Mouse (Mus musculus): ENCODE measurements around the gene Car7.
A peak's percentile ranks its signal among the peaks of the same experiment; 100 is the strongest.
"Not testable (repeated sequence)": the region's sequence is repeated elsewhere in the genome, so short reads cannot be mapped to it uniquely, and the experiment has no call there.

Gene Car7

DNA sequence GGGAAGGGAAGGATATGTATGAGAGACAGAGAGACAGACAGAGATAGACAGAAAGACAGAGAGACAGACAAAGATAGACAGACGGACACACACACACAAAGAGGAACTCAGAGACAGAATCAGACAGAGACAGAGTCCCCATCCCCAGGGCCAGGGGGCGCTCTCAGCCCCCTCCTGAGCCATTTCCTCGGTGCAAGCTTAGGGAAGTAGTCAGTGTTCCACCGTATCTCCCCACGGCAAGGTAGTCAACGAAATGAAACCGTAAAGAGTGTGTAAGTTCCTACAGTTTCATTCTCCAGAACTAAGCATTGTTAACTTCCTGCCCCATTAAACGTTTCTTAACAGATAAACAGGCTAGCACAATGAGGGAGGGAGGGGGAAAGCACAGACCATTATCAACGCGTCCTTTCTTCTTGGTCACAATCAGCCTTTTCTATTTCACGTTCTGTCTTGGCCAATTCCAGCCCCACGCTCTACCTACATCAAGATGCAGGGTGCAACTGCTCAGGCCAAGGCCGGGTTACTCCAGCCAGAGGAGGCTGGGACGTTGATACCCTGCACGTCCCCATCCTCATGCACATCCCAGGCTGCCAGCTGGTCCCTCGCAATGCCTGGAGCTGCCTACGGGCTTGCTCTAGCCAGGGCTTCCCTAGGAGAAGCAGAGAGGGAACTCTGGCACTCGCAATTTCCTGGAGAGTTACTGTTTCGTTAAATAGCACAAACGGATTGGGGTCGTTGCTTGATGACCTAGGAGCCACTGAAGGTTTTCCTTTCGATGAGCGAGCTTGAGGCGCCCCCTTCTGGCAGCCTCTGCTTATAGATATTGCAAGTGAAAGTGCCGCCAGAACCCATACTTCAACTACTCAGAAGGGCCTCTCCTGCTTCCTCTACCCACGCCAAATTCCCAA is 36.2 kb downstream of the Car7 start:
- peak; percentile 93 for DNase-seq

DNA sequence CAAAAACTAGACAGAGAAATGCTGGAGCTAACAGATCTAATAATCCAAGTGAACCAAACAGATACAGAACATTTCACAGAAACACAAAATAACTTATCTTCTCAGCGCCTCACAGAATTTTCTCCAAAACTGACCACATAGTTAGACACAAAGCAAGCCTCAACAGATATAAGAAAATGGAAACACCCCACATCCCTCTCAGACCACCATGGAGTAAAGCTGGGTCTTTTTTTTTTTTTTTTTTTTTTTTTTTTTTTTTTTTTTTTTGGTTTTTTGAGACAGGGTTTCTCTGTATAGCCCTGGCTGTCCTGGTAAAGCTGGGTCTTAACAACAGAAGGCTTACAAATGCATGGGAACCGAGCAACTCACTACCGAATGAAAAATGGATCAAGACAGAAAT is 42.3 kb downstream of the Car7 start:
- DNase-seq, result no peak

DNA sequence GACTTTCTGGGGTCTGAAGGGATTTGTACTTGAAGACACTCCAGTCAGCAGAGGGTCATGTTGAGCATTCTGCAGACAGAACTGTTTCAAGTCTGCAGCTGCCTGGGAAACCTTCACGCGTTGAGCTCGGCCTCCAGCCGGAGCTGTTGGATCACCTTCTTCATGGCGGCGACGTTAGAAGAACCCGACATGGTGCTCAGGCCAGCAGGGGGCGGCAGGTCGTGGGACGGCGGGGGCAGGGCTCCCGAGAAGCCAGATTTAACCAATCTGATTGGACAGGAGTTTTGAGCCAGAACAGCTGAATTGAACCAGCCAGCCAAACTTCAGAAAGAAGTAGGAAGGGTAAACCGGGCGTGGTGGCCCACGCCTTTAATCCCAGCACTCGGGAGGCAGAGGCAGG is 43.1 kb downstream of the Car7 start:
- not testable (repeated sequence) for DNase-seq

DNA sequence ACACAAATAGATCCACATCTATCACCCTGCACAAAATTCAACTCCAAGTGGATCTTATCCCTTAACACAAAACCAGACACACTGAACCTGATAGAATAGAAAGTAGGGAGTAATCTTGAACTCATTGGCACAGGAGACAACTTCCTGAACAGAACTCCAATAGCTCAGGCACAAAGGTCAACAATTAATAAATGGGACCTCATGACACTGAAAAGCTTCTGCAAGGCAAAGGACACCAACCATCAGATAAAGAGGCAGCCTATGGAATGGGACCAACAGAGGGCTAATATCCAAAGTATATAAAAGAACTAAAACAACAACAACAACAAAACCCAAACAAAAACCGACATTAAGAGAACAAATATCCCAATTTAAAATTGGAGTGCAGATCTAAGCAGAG is 50.0 kb downstream of the Car7 start:
- DNase-seq, result no peak

DNA sequence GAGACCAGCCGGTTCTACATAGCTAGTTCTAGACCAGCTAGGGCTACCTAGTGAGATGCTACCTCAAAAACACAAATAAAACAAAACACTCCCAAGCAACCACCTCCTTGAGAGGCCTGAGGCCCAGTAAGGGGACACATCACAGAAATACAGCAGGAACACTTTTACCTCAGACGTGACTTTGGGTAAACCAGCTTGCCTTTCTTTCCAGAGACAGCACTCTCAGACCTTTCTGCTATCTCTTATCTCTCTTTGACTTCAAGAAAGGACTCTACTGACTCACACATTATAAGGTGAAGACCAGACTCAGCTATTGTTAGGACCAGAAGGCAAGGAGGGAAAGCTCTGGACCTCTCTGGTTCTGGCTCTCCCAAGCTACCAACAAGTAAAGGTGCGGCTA is 55.8 kb downstream of the Car7 start:
- no peak for DNase-seq

DNA sequence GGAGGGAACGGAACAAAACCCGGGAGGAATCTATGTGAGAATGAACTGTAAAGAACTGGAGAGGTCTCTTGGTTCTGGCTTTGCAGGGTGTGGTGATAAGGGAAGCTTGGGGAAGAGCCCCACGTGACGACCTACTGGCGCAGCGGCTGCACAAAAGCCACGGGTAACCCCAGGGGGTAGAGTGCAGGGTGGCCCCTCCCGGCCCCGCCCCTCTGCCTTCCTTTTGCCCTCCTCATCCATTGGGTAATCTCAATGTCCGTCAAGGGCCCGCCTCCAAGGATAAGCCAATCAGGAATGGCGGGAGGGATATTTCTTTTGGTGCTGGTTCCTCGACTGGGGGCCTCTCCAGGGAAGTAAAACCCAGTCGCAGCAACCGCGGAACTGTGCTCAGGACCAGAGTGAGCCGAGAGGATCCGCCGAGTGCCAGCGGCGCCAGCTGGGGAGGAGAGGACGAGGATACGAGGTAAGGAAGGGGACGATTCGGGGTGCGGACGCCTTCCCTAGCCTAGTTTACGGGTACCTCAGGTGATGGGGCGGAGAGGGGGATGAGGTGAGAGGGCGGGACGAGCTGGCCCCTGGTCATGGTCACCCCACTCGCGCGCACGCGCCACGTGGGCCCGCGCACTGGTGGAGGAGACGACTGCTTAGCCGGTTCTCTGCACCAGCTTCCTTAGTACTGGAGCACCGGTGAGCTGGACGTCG is 56.8 kb downstream of the Car7 start, which contains the start of gene Pdp2:
Pdp2 (plus strand) TSS at position 319 of the 702 bp plus-strand sequence.
- peak; percentile 94 for DNase-seq

DNA sequence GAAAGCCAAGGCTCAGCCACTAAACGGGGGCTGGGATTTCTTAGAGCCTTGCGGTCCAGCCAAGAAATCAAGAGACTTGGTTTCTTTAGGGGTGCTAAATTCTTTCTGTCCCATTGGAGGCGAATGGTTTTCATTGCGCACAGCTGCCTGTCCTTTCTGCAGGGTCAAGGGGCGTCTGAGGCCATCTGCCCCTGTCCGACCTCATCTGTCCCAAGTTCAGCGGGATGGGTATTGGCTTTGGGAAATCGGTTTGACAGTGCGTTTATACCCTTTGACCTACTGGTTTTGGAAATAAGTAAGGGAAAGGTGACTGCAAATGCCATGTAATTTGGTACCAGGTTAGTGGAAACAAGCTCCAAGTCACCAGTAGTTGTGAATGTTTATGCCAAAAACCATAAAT is 57.4 kb downstream of the Car7 start:
- no peak for DNase-seq

DNA sequence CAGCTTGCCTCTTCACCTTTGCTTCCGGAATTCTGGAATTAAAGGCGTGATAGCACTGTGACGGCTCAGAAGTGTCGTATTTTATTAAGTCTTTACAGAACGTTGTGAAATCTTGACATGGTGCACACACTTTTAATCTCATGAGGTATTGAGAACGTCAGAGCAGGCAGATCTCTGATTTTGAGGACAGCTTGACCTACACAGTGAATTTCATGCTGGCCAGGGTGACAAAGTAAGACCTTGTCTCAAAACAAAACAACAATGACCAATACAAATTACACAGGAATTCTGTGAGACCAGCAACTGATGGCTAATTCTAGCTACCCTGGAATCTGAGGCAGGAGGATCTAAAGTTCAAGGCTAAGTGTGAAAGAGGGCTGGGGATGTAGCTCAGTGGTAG is 58.1 kb downstream of the Car7 start:
- DNase-seq, result no peak

DNA sequence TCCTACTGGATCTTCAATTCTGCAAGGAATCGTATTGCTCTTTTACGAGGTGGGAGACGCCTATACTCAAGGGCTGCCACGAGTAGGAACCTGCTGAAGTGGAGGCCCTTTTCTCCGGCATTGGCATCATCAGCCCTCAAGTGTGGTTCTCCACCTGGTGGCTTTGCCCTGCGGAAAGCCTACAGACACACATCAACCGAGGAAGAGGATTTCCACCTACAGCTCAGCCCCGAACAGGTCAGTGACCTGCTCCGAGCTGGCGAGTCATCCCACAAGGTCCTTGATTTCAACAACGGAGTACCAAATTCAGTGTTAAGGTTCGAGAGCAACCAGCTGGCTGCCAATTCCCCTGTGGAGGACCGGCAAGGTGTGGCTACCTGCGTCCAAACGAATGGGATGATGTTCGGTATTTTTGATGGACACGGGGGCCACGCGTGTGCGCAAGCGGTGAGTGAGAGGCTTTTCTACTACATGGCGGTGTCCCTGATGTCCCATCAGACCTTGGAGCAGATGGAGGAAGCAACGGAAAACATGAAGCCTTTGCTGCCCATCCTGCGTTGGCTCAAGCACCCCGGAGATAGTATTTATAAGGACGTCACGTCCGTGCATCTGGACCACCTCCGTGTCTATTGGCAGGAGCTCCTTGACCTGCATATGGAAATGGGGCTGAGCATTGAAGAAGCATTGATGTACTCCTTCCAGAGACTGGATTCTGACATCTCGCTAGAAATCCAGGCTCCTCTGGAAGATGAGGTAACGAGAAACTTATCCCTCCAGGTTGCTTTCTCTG is 59.2 kb downstream of the Car7 start:
- DNase-seq, result no peak

DNA sequence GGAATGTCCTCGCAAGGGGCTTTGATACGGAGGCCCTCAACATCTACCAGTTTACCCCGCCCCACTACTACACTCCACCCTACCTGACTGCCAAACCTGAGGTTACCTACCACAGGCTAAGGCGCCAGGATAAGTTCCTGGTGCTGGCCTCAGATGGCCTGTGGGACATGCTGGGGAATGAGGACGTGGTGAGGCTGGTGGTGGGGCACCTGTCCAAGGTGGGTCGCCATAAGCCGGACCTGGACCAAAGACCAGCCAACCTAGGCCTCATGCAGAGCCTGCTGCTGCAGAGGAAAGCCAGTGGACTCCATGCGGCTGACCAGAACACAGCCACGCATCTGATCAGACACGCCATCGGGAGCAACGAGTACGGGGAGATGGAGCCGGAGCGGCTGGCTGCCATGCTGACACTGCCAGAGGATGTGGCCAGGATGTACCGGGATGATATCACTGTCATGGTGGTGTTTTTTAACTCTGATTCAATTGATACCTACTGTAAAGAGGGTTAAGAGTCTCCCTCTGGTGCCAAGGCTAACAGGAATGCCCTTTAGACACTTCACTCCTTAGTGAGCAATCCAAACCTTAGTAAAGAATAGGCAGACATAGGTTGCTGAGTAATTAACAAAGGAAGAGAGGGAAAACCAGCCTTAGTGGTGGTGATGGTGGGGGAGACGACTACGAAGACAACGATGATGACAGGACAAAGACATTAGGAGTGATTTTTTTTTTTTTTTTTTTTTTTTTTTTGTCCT is 60.3 kb downstream of the Car7 start:
- no peak for DNase-seq

DNA sequence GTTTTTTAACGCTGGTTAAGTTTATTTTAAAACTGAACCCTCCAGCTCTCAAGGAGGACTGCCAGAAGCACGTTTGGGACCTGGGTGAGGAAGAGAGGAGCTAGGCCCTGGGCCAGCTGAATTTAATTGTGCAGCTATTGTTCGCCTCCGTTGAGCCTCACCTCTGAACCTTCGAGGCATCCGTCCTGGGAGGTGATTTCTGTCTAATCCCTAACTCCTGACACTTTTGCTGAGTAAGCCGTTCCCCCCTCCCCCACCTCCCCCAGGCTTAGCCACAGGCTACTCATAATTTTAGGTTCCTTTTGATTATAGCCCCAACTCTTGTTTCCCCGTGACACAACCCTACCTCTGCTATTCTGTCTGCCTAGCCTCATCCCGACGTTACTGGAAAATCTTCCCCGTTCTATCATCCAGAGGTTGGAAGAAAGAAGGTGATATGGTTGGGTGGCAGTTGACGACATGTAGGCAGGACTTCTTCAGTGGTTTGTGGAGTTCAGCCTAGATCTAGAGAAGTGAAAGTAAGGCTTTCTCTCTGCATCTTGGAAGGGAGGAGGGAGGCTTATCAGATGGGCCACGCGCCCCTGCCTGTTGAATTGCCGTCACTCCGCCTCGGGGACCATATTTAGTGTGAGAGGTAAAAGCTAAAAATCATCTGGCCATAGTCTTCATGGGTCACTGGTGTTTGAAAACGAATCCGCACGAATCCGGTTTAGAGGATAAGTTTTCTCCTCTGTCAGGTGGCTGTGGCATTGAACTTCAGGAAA is 61.5 kb downstream of the Car7 start:
- DNase-seq, result no peak

DNA sequence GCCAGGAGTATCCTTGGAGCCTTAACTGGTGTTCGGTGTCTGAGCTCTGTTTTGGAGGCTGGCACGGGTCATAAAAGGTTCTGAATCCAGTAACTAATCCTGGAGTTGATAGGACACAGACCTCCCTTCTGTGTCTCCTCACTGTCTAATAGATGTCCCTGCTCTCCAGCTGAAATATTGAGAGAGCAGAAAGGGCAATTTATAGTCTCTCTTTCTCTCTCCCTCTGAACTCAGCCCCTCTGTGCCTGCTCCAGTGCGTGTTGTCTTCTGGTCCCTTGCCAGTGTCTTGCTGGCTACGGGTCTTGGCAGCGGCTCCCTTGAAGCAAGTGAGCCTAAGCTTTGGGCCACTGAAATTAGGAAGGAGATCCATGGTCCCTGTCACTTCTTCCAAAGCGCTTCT is 63.2 kb downstream of the Car7 start:
- DNase-seq, result no peak

DNA sequence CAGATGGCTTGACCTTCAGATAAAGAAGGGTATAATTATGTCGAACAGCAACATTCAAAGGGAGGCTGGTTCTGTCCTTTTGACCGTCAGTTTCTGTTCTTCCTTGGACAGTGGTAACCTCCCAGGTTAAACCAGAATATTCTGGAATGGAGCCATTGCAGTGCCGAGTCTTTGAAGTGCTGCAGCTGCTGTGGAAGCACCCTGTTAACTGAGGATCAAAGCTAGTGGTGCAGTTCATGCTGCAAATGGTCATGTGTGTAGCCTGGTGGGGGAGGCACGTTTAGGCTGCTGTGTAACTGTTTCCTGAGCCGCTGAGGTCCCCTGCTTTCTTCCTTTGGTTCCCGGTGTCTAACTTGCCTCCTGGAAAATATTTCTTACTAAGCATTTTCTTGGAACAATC is 64.0 kb downstream of the Car7 start:
- no peak for DNase-seq
